Mouse (Mus musculus) liver, adult 2 months (tissue): Measurements from ENCODE around the gene Meis3.

Experiments
- CTCF ChIP-seq: fragments of 200-500 bp; IDR thresholded peaks from 2 replicates; pipeline ENCODE4 v1.5.1; 2011; ENCODE audit warnings: low read depth, low read length, control low read depth
- POLR2A ChIP-seq: fragments of 200-500 bp; IDR thresholded peaks from 2 replicates; pipeline ENCODE4 v1.6.1; 2011; ENCODE audit warnings: low read length, control low read depth; ENCODE audit not compliant: insufficient read depth; ENCODE audit errors: extremely low read depth

GRCm38 (mm10) chr7:16213196-16213595, 38.3 kb downstream of the Meis3 start:
- TF ChIP-seq POLR2A: no peak
- no peak for TF ChIP-seq CTCF
